Mouse (Mus musculus): ENCODE measurements around the gene Cldn16. TPM values are rescaled to one million over a fixed set of nuclear protein-coding genes. Genes with fewer than 3 reads are reported as not detected.

The Cldn16 gene
- polyA plus RNA-seq (2015; fragmentation: Nextera tagmentation; extraction: Ambion mirVana), result not detected in 2 replicates

GRCm38 (mm10) chr16:26462835-26463234 lies at the start of gene Cldn16:
TSS of gene Cldn16 (plus strand) at chr16:26463135.

GRCm38 (mm10) chr16:26526669-26527068 lies 63.7 kb downstream of the Cldn16 start, which contains the start of gene Tmem207:
TSS of gene Tmem207 (minus strand) at chr16:26526769.

Other genes with a start within 250 kb of the Cldn16 start
- gene Cldn1, start 91.3 kb upstream of the Cldn16 start, polyA plus RNA-seq (2015; fragmentation: Nextera tagmentation; extraction: Ambion mirVana), result 49.2 and 100 TPM in 2 replicates
- gene Tmem207, start 63.6 kb downstream of the Cldn16 start, polyA plus RNA-seq (2015; fragmentation: Nextera tagmentation; extraction: Ambion mirVana), result not detected in 2 replicates
- gene Il1rap, start 118.6 kb downstream of the Cldn16 start, polyA plus RNA-seq (2015; fragmentation: Nextera tagmentation; extraction: Ambion mirVana), result 5.6 and 5.7 TPM in 2 replicates